Comparison of ENCODE assay signal across 15 mouse cellular contexts in the genomic region with DNA sequence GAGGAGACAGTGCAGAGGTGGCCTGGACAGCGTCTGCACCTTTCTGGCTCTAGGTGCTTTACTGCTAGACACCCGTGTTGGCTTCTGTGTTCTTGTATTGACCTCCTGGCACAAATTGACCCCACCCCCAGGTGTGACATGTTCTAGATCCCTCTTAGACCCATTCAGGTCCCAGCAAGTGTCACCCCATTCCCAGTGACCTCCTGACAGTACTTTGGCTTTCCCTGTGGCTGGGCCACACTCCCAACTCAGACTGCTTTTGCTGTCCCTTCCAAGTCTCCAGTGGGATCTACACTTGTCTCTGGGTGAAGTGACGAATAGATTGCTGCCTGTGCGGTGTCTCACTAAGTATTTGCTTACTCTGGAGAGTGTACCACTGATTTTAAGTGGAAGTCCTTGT.
"Had no signal": no experiment of that assay in that cellular context is flagged by ENCODE, and none has a peak within 500 bp of the region (broad histone marks: within the 10 kb centered on the region; RNA-seq: fewer than 3 reads in every experiment).

No protein-coding gene starts in this region.

- H3K27me3 ChIP-seq: neural tube, embryonic 13.5 days; stomach, embryonic 15.5 days had no signal

- DNase-seq: retina, postnatal 1 day; right cerebral cortex, adult 18-20 months; right cerebral cortex, postnatal 14 days; right cerebral cortex, postnatal 25 days; right cerebral cortex, postnatal 4 days; spleen, adult 18-20 months; thymus, adult 18-20 months; thymus, adult 2 months; thymus, postnatal 14 days; thymus, postnatal 25 days; thymus, postnatal 36 days; thymus, postnatal 4 days had no signal

- H3K27ac ChIP-seq: neural tube, embryonic 13.5 days; stomach, embryonic 15.5 days; stomach, postnatal 0 days had no signal

- H3K4me3 ChIP-seq: neural tube, embryonic 13.5 days had no signal

- H3K9ac ChIP-seq: neural tube, embryonic 13.5 days; stomach, embryonic 15.5 days had no signal

- H3K36me3 ChIP-seq: neural tube, embryonic 13.5 days; stomach, embryonic 15.5 days had no signal

- H3K9me3 ChIP-seq: neural tube, embryonic 13.5 days; stomach, embryonic 15.5 days had no signal
